ENCODE assay signal across 30 mouse cellular contexts in genomic region chr14:23817585-23817984, GRCm38 (mm10).
DNase-seq lines count a peak whose midpoint lies in the region; ATAC-seq and TF ChIP-seq lines count a peak whose summit lies in the region.
"Had no signal": no experiment of that assay in that cellular context is flagged by ENCODE, and none has a peak within 500 bp of the region (broad histone marks: within the 10 kb centered on the region; RNA-seq: fewer than 3 reads in every experiment).

No protein-coding gene starts in this region.

- H3K27me3 ChIP-seq in stomach, embryonic 16.5 days (ENCODE audit: control insufficient read depth, insufficient read depth, low read length) = no peaks in the 10 kb centered on the region
- H3K27me3 ChIP-seq: embryonic facial prominence, embryonic 12.5 days; hindbrain, embryonic 15.5 days; limb, embryonic 13.5 days; neural tube, embryonic 12.5 days had no signal

- H3K4me1 ChIP-seq in stomach, embryonic 16.5 days (ENCODE audit: control insufficient read depth, insufficient read depth, low read length) = no peaks in the 10 kb centered on the region
- H3K4me1 ChIP-seq: embryonic facial prominence, embryonic 12.5 days; heart, embryonic 12.5 days; limb, embryonic 13.5 days; neural tube, embryonic 12.5 days had no signal

- no peaks in the 10 kb centered on the region for H3K9me3 ChIP-seq in stomach, embryonic 16.5 days (replicated peaks; ENCODE audit: control insufficient read depth, low read length)
- H3K9me3 ChIP-seq: embryonic facial prominence, embryonic 12.5 days; heart, embryonic 12.5 days; hindbrain, embryonic 15.5 days; limb, embryonic 13.5 days; neural tube, embryonic 12.5 days had no signal

- H3K4me3 ChIP-seq in left cerebral cortex, adult 2 months = no peak overlapping the region
- no peak overlapping the region for H3K4me3 ChIP-seq in stomach, embryonic 16.5 days (replicated peaks; ENCODE audit: low read length)
- H3K4me3 ChIP-seq: embryonic facial prominence, embryonic 12.5 days; heart, adult 2 months; heart, embryonic 12.5 days; hindbrain, embryonic 15.5 days; limb, embryonic 13.5 days; myocyte; neural tube, embryonic 12.5 days had no signal

- no peak for TF ChIP-seq POLR2A in brain, embryonic 14.5 days (IDR thresholded peaks at IDR 0.05; ENCODE audit: borderline replicate concordance, extremely low read depth, insufficient read depth, insufficient read length, poor library complexity, severe bottlenecking)

- H3K9ac ChIP-seq in stomach, embryonic 16.5 days (ENCODE audit: low read length) = no peak overlapping the region
- H3K9ac ChIP-seq: embryonic facial prominence, embryonic 12.5 days; heart, embryonic 12.5 days; hindbrain, embryonic 15.5 days; limb, embryonic 13.5 days; neural tube, embryonic 12.5 days had no signal

- DNase-seq in frontal cortex, postnatal 10 days (ENCODE audit: low spot score in 2 of 2) = no peak
- no peak for DNase-seq in left cerebral cortex, adult 2 months (ENCODE audit: extremely low spot score in 1 of 2, low spot score in 2 of 2)
- DNase-seq in left cerebral cortex, adult 11 months (ENCODE audit: low spot score) = no peak
- DNase-seq in brain, embryonic 14.5 days (ENCODE audit: low read depth) = peak; percentile 52
- DNase-seq: adrenal gland, postnatal 14 days; cerebellum, adult 18-20 months; embryo, embryonic 11 days; heart, adult 2 months; heart, postnatal 4 days; kidney, adult 8-10 months; kidney, postnatal 4 days; lung, postnatal 4 days; right cerebral cortex, adult 18-20 months; spleen, adult 18-20 months; thymus, postnatal 14 days had no signal

- intact Hi-C loops in left cerebral cortex, adult 2 months (cut with DNase I) = no loop called here

- ATAC-seq in frontal cortex, adult (ENCODE audit: low TSS enrichment) = peak; percentile 62
- no peak for ATAC-seq in stomach, embryonic 16.5 days (ENCODE audit: insufficient read depth, low FRiP score)
- no peak for ATAC-seq in inflammation-experienced regulatory T-cells, adult 6 months
- ATAC-seq: CD4-positive, CD25-positive, alpha-beta regulatory T cell, adult 4 months; forebrain, embryonic 16.5 days; intestine, embryonic 16.5 days; midbrain, embryonic 16.5 days had no signal

- H3K36me3 ChIP-seq in stomach, embryonic 16.5 days (ENCODE audit: control insufficient read depth, insufficient read depth, low read length) = no peaks in the 10 kb centered on the region
- H3K36me3 ChIP-seq: embryonic facial prominence, embryonic 12.5 days; heart, embryonic 12.5 days; hindbrain, embryonic 15.5 days; limb, embryonic 13.5 days; neural tube, embryonic 12.5 days had no signal

- H3K27ac ChIP-seq in left cerebral cortex, adult 2 months = peak overlapping the region; percentile 30; the same call in 1 of the 2 replicates
- peak overlapping the region; percentile 7; the same call in 1 of the 2 replicates for H3K27ac ChIP-seq in stomach, embryonic 16.5 days (ENCODE audit: low read length)
- H3K27ac ChIP-seq: embryonic facial prominence, embryonic 12.5 days; heart, adult 2 months; hindbrain, embryonic 15.5 days; kidney, postnatal 0 days; limb, embryonic 13.5 days; neural tube, embryonic 12.5 days had no signal

- no peak overlapping the region for H3K4me2 ChIP-seq in stomach, embryonic 16.5 days (ENCODE audit: low read depth, low read length)
- H3K4me2 ChIP-seq: embryonic facial prominence, embryonic 12.5 days; heart, embryonic 12.5 days; hindbrain, embryonic 15.5 days; limb, embryonic 13.5 days; liver, embryonic 11.5 days; neural tube, embryonic 12.5 days had no signal

- WGBS in stomach, embryonic 16.5 days = 87% methylated on average over 3 of the region's 3 CpGs

- TF ChIP-seq CTCF in left cerebral cortex, adult 2 months (IDR thresholded peaks at IDR 0.05) = no peak
- no peak for TF ChIP-seq CTCF in brain, embryonic 14.5 days (IDR thresholded peaks at IDR 0.05; ENCODE audit: borderline replicate concordance, extremely low read depth, insufficient read depth, insufficient read length)
